Mouse (Mus musculus) limb, embryonic 14.5 days (tissue): ENCODE measurements around the gene Stau1. TPM values are rescaled to one million over a fixed set of nuclear protein-coding genes. Genes with fewer than 3 reads are reported as not detected.
A peak's percentile ranks its signal among the peaks of the same experiment; 100 is the strongest.

Source experiments
- ATAC-seq: fragments of 200-750 bp; cut with Nextera tagmentation; 2 replicates; pipeline ENCODE4 v1.8.0; 2017; ENCODE audit warnings: low read depth, moderate number of reproducible peaks, moderate TSS enrichment; ENCODE audit not compliant: low FRiP score
- DNase-seq: peaks from one replicate; pipeline ENCODE4 v3.0.0-alpha.2; 2015; ENCODE audit warnings: low spot score
- H3K27ac ChIP-seq: fragments of 300-500 bp; sonication (generic); replicated peaks from 2 replicates; pipeline ENCODE4 v1.5.1; 2014; ENCODE audit warnings: low read depth, mild to moderate bottlenecking, low read length, moderate library complexity, mixed read lengths
- H3K27me3 ChIP-seq: fragments of 300-500 bp; sonication (generic); 2 replicates; pipeline ENCODE4 v1.6.1; 2014; ENCODE audit warnings: low read length, mixed read lengths; ENCODE audit not compliant: control insufficient read depth, insufficient read depth
- H3K36me3 ChIP-seq: fragments of 300-500 bp; sonication (generic); 2 replicates; pipeline ENCODE4 v1.6.1; 2014; ENCODE audit warnings: mild to moderate bottlenecking, low read length, moderate library complexity, mixed read lengths; ENCODE audit not compliant: control insufficient read depth, insufficient read depth
- H3K4me1 ChIP-seq: fragments of 300-500 bp; sonication (generic); 2 replicates; pipeline ENCODE4 v1.6.1; 2014; ENCODE audit warnings: antibody characterized with exemption, low read length, mixed read lengths; ENCODE audit not compliant: control insufficient read depth, insufficient read depth
- H3K4me2 ChIP-seq: fragments of 300-500 bp; sonication (generic); replicated peaks from 2 replicates; pipeline ENCODE4 v1.6.1; 2014; ENCODE audit warnings: low read depth, mild to moderate bottlenecking, low read length, moderate library complexity; ENCODE audit not compliant: severe bottlenecking
- H3K4me3 ChIP-seq: fragments of 300-500 bp; sonication (generic); replicated peaks from 2 replicates; pipeline ENCODE4 v1.5.1; 2014; ENCODE audit warnings: low read length
- H3K9ac ChIP-seq: fragments of 300-500 bp; sonication (generic); 2 replicates; pipeline ENCODE4 v1.6.1; 2014; ENCODE audit warnings: mild to moderate bottlenecking, low read depth, low read length, moderate library complexity; ENCODE audit not compliant: severe bottlenecking
- H3K9me3 ChIP-seq: fragments of 300-500 bp; sonication (generic); 2 replicates; pipeline ENCODE4 v1.6.1; 2016; ENCODE audit warnings: low read length; ENCODE audit not compliant: control insufficient read depth
- POLR2A ChIP-seq: fragments of 200-500 bp; IDR thresholded peaks from 2 replicates; pipeline ENCODE4 v1.8.0; 2012; ENCODE audit warnings: inconsistent platforms, mild to moderate bottlenecking, moderate library complexity, borderline replicate concordance; ENCODE audit not compliant: insufficient read depth, insufficient read length; ENCODE audit errors: extremely low read depth
- WGBS: fragments of 180-500 bp; shearing (Covaris S2); extraction: QIAGEN DNeasy Blood & Tissue Kit; methylation state at CpG from one replicate; pipeline ENCODE4 v1.1.7; 2014; 5-methylcytosine and 5-hydroxymethylcytosine counted together
- polyA plus RNA-seq, 2 experiments: library from polyadenylated mRNA; depleted of rRNA in 1 of 2; stranded (reverse) in 1 of 2; unstranded in 1 of 2; fragments of >200 nt; fragmentation: Nextera tagmentation in 1 of 2; extraction: Ambion mirVana in 1 of 2; gene quantifications; 2 replicates each; pipeline versions ENCODE4 v1.2.1 to v1.2.3; 2012 to 2014

The Stau1 gene
- polyA plus RNA-seq, 2 experiments, result 71.4 to 88.8 TPM

GRCm38 (mm10) chr2:167006355-167006754 lies 10.3 kb upstream of the Stau1 start:
- DNase-seq (no peak), ATAC-seq (no peak)
- Histone ChIP-seq H3K9me3 (no peaks in the 10 kb centered on the region), H3K4me3 (no peak overlapping the region), H3K4me2 (no peak overlapping the region), H3K36me3 (no peaks in the 10 kb centered on the region), H3K9ac (no peak overlapping the region), H3K27ac (no peak overlapping the region), H3K27me3 (no peaks in the 10 kb centered on the region), H3K4me1 (no peaks in the 10 kb centered on the region)
- TF ChIP-seq POLR2A, result no peak
- WGBS, result 87% methylated on average over 2 of the region's 2 CpGs

- no peaks in the 10 kb centered on the region for H3K4me1 ChIP-seq
- no peaks in the 10 kb centered on the region for H3K9me3 ChIP-seq
- 43% methylated on average over 8 of the region's 8 CpGs for WGBS
- ATAC-seq (peak; percentile 34), DNase-seq (peak; percentile 75)
- no peak overlapping the region for H3K4me2 ChIP-seq
- no peak overlapping the region for H3K4me3 ChIP-seq
- H3K36me3 ChIP-seq, result no peaks in the 10 kb centered on the region
- no peak overlapping the region for H3K27ac ChIP-seq
- no peaks in the 10 kb centered on the region for H3K27me3 ChIP-seq
- no peak for TF ChIP-seq POLR2A
- H3K9ac ChIP-seq, result no peak overlapping the region
These were observed 8.2 kb upstream of the Stau1 start for GRCm38 (mm10) chr2:167004099-167004854.

GRCm38 (mm10) chr2:167001486-167001885 lies 5.4 kb upstream of the Stau1 start:
- Histone ChIP-seq H3K36me3 (no peaks in the 10 kb centered on the region), H3K27ac (no peak overlapping the region), H3K4me1 (peaks cover 2% of the 10 kb centered on the region; the same call in 1 of the 2 replicates), H3K9me3 (no peaks in the 10 kb centered on the region), H3K27me3 (no peaks in the 10 kb centered on the region), H3K9ac (no peak overlapping the region), H3K4me2 (no peak overlapping the region), H3K4me3 (no peak overlapping the region)
- no peak for TF ChIP-seq POLR2A
- 35% methylated on average over 9 of the region's 9 CpGs for WGBS
- ATAC-seq (no peak), DNase-seq (peak; percentile 32)

GRCm38 (mm10) chr2:166996533-166996894 lies 415 bp upstream of the Stau1 start:
- DNase-seq, result no peak
- Histone ChIP-seq H3K27me3 (no peaks in the 10 kb centered on the region), H3K4me3 (peak overlapping the region; percentile 97), H3K9me3 (no peaks in the 10 kb centered on the region), H3K4me1 (peaks cover 34% of the 10 kb centered on the region), H3K27ac (peak overlapping the region; percentile 99), H3K9ac (peak overlapping the region; percentile 62), H3K4me2 (peak overlapping the region; percentile 87), H3K36me3 (no peaks in the 10 kb centered on the region)
- 38% methylated on average over 8 of the region's 8 CpGs for WGBS
- ATAC-seq, result 0 out of 2 replicates have a peak, but pooled peaks have one; percentile 21
- no peak for TF ChIP-seq POLR2A

GRCm38 (mm10) chr2:166995021-166995795 lies 891 bp downstream of the Stau1 start:
- no peaks in the 10 kb centered on the region for H3K27me3 ChIP-seq
- WGBS, result 1% methylated on average over 26 of the region's 28 CpGs
- no peak for TF ChIP-seq POLR2A
- ATAC-seq (no peak), DNase-seq (peak; percentile 18)
- H3K4me2 ChIP-seq, result peak overlapping the region; percentile 87
- H3K4me3 ChIP-seq, result peak overlapping the region; percentile 97
- no peaks in the 10 kb centered on the region for H3K36me3 ChIP-seq
- H3K4me1 ChIP-seq, result peaks cover 45% of the 10 kb centered on the region
- H3K27ac ChIP-seq, result peak overlapping the region; percentile 99
- peak overlapping the region; percentile 98 for H3K9ac ChIP-seq
- no peaks in the 10 kb centered on the region for H3K9me3 ChIP-seq
